In the genomic region with DNA sequence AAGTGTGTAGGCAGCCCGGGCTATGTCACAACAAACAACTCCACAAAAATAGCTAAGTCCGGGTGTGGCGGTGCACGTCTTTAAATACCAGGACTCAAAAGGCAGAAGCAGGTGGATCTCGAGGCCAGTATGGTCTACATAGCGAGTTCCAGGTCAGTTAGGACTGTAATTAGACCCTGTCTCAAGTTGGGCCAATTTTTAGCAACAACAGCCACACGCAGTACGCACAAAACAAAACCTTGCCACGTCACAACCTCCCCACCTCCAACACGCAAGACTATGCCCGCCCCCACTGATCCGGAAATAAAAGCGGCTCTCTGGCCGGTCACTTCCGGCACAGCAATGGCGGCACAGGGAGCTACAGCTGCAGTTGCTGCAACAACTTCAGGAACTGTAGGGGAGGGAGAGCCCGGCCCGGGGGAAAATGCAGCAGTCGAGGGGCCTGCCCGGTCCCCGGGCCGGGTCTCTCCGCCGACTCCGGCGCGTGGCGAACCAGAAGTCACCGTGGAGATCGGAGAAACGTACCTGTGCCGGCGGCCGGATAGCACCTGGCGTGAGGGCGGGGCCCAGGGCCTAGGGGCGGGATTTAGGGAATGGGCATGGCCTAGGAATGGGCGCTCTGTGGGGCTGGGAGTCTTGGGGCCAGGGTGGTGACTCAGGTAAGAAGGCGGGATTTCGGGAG, we compare ENCODE assay signal across 8 mouse cellular contexts. TPM values are rescaled to one million over a fixed set of nuclear protein-coding genes. Genes with fewer than 3 reads are reported as not detected.
DNase-seq lines count a peak whose midpoint lies in the region; ATAC-seq and TF ChIP-seq lines count a peak whose summit lies in the region.

A gene (plus strand): TSS at position 327 of the 682 bp plus-strand sequence.

- H3K4me1 ChIP-seq in lung, embryonic 15.5 days = peaks cover 13% of the 10 kb centered on the region
- peaks cover 3% of the 10 kb centered on the region for H3K4me1 ChIP-seq in thymus, adult 2 months (replicated peaks; ENCODE audit: control insufficient read depth, insufficient read depth, low read length)

- peak; percentile 72 for TF ChIP-seq POLR2A in thymus, adult 2 months (IDR thresholded peaks at IDR 0.05; ENCODE audit: control insufficient read depth, extremely low read depth, insufficient read depth, low read length, poor library complexity)

- peaks cover 46% of the 10 kb centered on the region for H3K36me3 ChIP-seq in lung, embryonic 15.5 days
- H3K36me3 ChIP-seq in thymus, adult 2 months (ENCODE audit: control insufficient read depth, insufficient read depth, low read length) = peaks cover 22% of the 10 kb centered on the region

- peak within 1 kb of the TSS; percentile 82 for H3K4me3 ChIP-seq in lung, embryonic 15.5 days
- H3K4me3 ChIP-seq in thymus, adult 2 months (ENCODE audit: control insufficient read depth, insufficient read depth, low read length) = peak within 1 kb of the TSS; percentile 99

- H3K27ac ChIP-seq in lung, embryonic 15.5 days = peak within 1 kb of the TSS; percentile 85
- H3K27ac ChIP-seq in thymus, adult 2 months (ENCODE audit: control insufficient read depth, insufficient read depth, low read length) = peak within 1 kb of the TSS; percentile 44; the same call in 1 of the 2 replicates

- whole genome bisulfite sequencing in lung, embryonic 15.5 days = under 1% methylated on average over 40 of the region's 40 CpGs
- 4% methylated on average over 40 of the region's 40 CpGs for WGBS in thymus, adult 2 months

- no peaks in the 10 kb centered on the region for H3K9me3 ChIP-seq in lung, embryonic 15.5 days

- peak within 1 kb of the TSS; percentile 66 for H3K9ac ChIP-seq in lung, embryonic 15.5 days

- DNase-seq in Muller cell, postnatal 12 days (ENCODE audit: inconsistent ontology term) = peak; percentile 89
- DNase-seq in cerebellum, adult 9-10 months = peak; percentile 88
- peak; percentile 77 for DNase-seq in layer of hippocampus, adult 9-10 months (ENCODE audit: low spot score)
- DNase-seq in ovary, adult 18-20 months (ENCODE audit: low spot score) = peak; percentile 79
- DNase-seq in thymus, adult 2 months = peak; percentile 80

- no peaks in the 10 kb centered on the region for H3K27me3 ChIP-seq in lung, embryonic 15.5 days
- no peaks in the 10 kb centered on the region for H3K27me3 ChIP-seq in thymus, adult 2 months (ENCODE audit: control insufficient read depth, insufficient read depth, low read length)

- peak; percentile 45; the same call in 1 of the 2 replicates for TF ChIP-seq CTCF in thymus, adult 2 months (IDR thresholded peaks at IDR 0.05; ENCODE audit: borderline replicate concordance, control insufficient read depth, extremely low read depth, insufficient read depth, low read length, poor library complexity)

- peak within 1 kb of the TSS; percentile 82 for H3K4me2 ChIP-seq in lung, embryonic 15.5 days

- ATAC-seq in frontal cortex, adult (ENCODE audit: low TSS enrichment) = peak; percentile 97
- ATAC-seq in hematopoietic stem cell, adult 5-6 weeks (replicated peaks in 1 of 2; ENCODE audit: insufficient read depth in 1 of 2, low FRiP score in 2 of 2, low TSS enrichment in 1 of 2, low read depth in 1 of 2, poor library complexity in 2 of 2, severe bottlenecking in 2 of 2) = peak; percentile 96 to 98
- peak; percentile 93 for ATAC-seq in lung, embryonic 15.5 days (ENCODE audit: borderline replicate concordance, extremely low read depth, low FRiP score, low TSS enrichment)

RNA-seq across cellular contexts. Expression of the gene that starts here (rescaled TPM):
- 42.5 and 48.2 TPM in 2 replicates for total RNA-seq in hematopoietic stem cell, adult 5-6 weeks (2017)
- 39.5 and 44.3 TPM in 2 replicates for polyA plus RNA-seq in lung, embryonic 15.5 days (2015; fragmentation: Nextera tagmentation; extraction: Ambion mirVana)
- 25.5 and 29.4 TPM in 2 replicates for polyA plus RNA-seq in thymus, adult 2 months (2012; rRNA removed)

Comparison
In these comparisons a context has a peak if more than half of its experiments do, and no peak if none do; other contexts are left out.
1. Peak in every context shown above with its lines: DNase-seq, ATAC-seq, H3K4me3 ChIP-seq and H3K27ac ChIP-seq.